9 mouse cellular contexts compared by ENCODE assay signal in the genomic region with DNA sequence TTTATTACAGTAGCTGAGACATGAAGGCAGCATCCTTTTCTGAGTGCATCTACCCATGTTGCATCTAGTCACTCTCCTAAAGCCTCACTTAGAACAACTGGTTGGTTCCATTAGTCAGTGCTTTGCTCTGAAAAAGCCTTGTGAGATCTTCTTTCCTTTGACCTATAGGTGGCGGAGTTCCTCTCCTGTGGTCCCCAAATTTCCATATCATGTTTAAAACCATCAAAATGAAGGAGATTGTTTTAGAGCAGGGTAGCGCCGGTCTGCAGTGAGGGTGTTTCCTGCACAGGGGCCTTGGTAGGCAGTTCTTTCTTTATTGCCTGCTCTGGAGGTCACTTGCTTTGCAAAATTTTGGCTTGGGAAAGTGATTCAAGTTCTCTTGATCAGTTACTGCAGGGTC. TPM values are rescaled to one million over a fixed set of nuclear protein-coding genes. Genes with fewer than 3 reads are reported as not detected.
DNase-seq lines count a peak whose midpoint lies in the region; ATAC-seq and TF ChIP-seq lines count a peak whose summit lies in the region.
"Had no signal": no experiment of that assay in that cellular context is flagged by ENCODE, and none has a peak within 500 bp of the region (broad histone marks: within the 10 kb centered on the region; RNA-seq: fewer than 3 reads in every experiment).

No protein-coding gene starts in this region.

- no peaks in the 10 kb centered on the region for H3K4me1 ChIP-seq in kidney, adult 2 months (ENCODE audit: control insufficient read depth, insufficient read depth, low read length)
- H3K4me1 ChIP-seq: neural tube, embryonic 13.5 days had no signal

- H3K27me3 ChIP-seq in kidney, adult 2 months (replicated peaks; ENCODE audit: control insufficient read depth, insufficient read depth, low read length) = no peaks in the 10 kb centered on the region
- H3K27me3 ChIP-seq: neural tube, embryonic 13.5 days had no signal

- WGBS in kidney, adult 2 months = 38% methylated on average over 3 of the region's 3 CpGs

- peak; percentile 60 for ATAC-seq in erythroid progenitor cell, adult 5-6 weeks (replicated peaks; ENCODE audit: low FRiP score, poor library complexity, severe bottlenecking)

- no peaks in the 10 kb centered on the region for H3K36me3 ChIP-seq in kidney, adult 2 months (ENCODE audit: control insufficient read depth, insufficient read depth, low read length)

- peak; percentile 20 to 63 for DNase-seq in adrenal gland, adult (ENCODE audit: inconsistent age in 2 of 2, low spot score in 1 of 2)
- DNase-seq in adrenal gland, adult 18-20 months (ENCODE audit: low spot score in 2 of 2) = no peak
- DNase-seq in kidney, adult 2 months = peak; percentile 21
- no peak for DNase-seq in kidney, postnatal 36 days
- peak; percentile 60 for DNase-seq in CD4-positive, CD25-positive, alpha-beta regulatory T cell, adult 2 months (ENCODE audit: low read depth, low spot score)
- no peak for DNase-seq in c-Kit-positive CD71-positive TER-119-positive erythroid progenitor cells, embryonic 14.5 days (ENCODE audit: low spot score)
- no peak for DNase-seq in urinary bladder, postnatal 36 days (ENCODE audit: low spot score in 2 of 2)

- TF ChIP-seq POLR2A in kidney, adult 2 months (IDR thresholded peaks at IDR 0.05; ENCODE audit: low read depth, low read length) = no peak

- H3K27ac ChIP-seq in kidney, adult 2 months (ENCODE audit: insufficient read depth, low read depth, low read length) = no peak overlapping the region
- H3K27ac ChIP-seq: neural tube, embryonic 13.5 days had no signal

- TF ChIP-seq CTCF in kidney, adult 2 months (conservative IDR thresholded peaks at IDR 0.05; ENCODE audit: insufficient read depth, insufficient read length, low read depth, low read length) = no peak

- no peak overlapping the region for H3K4me3 ChIP-seq in kidney, adult 2 months (ENCODE audit: insufficient read depth, low read depth, low read length)
- H3K4me3 ChIP-seq: neural tube, embryonic 13.5 days had no signal

RNA-seq across cellular contexts. Expression of gene Cetn4, which starts 11.8 kb away (rescaled TPM):
- 1 to 10 TPM; 3.5 to 6.7 TPM for total RNA-seq in adrenal gland, adult 18-20 months (2021)
- 2.0 and 4.6 TPM in 2 replicates for polyA plus RNA-seq in kidney, adult 2 months (2012; rRNA removed)
- 1.8 and 12.6 TPM in 2 replicates for total RNA-seq in erythroid progenitor cell, adult 5-6 weeks (2015; ENCODE audit: low replicate concordance)
- total RNA-seq in erythroid progenitor cell, adult 5-6 weeks (2017; ENCODE audit: low replicate concordance) = 2.1 and 16.5 TPM in 2 replicates

RNA-seq across cellular contexts. Expression of gene Bbs12, which starts 12.0 kb away (rescaled TPM):
- 1 to 10 TPM; 4.5 to 4.6 TPM for total RNA-seq in adrenal gland, adult 18-20 months (2021)
- polyA plus RNA-seq in kidney, adult 2 months (2012; rRNA removed) = 1.2 and 1.5 TPM in 2 replicates
- 0.72 TPM in 1 of 2 replicates, not detected in the other for total RNA-seq in erythroid progenitor cell, adult 5-6 weeks (2015; ENCODE audit: low replicate concordance)
- 0.83 and 2.6 TPM in 2 replicates for total RNA-seq in erythroid progenitor cell, adult 5-6 weeks (2017; ENCODE audit: low replicate concordance)

RNA-seq across cellular contexts. Expression of gene Fgf2, which starts 23.8 kb away (rescaled TPM):
- 1 to 10 TPM; 2.8 to 8.0 TPM for total RNA-seq in adrenal gland, adult 18-20 months (2021)
- polyA plus RNA-seq in kidney, adult 2 months (2012; rRNA removed) = 0.78 and 0.79 TPM in 2 replicates
- total RNA-seq in erythroid progenitor cell, adult 5-6 weeks (2015; ENCODE audit: low replicate concordance) = not detected in 2 replicates
- 0.23 TPM in 1 of 2 replicates, not detected in the other for total RNA-seq in erythroid progenitor cell, adult 5-6 weeks (2017; ENCODE audit: low replicate concordance)

Comparison
In these comparisons a context has a peak if more than half of its experiments do, and no peak if none do; other contexts are left out.
1. DNase-seq: peak in adrenal gland, adult (2 of 2), kidney, adult 2 months (single experiment) and CD4-positive, CD25-positive, alpha-beta regulatory T cell, adult 2 months (single experiment); none in adrenal gland, adult 18-20 months (0 of 2), kidney, postnatal 36 days (0 of 2), c-Kit-positive CD71-positive TER-119-positive erythroid progenitor cells, embryonic 14.5 days (single experiment) and urinary bladder, postnatal 36 days (0 of 2).